Mouse (Mus musculus): ENCODE data around the gene Tmod3. TPM values are rescaled to one million over a fixed set of nuclear protein-coding genes. Genes with fewer than 3 reads are reported as not detected.
A peak's percentile ranks its signal among the peaks of the same experiment; 100 is the strongest.

The Tmod3 gene
- polyA plus RNA-seq, 1 experiment from 2014 or later = 85.5 TPM

GRCm38 (mm10) chr9:75571036-75571942 lies 11.8 kb upstream of the Tmod3 start:
- no peak overlapping the region for H3K27ac ChIP-seq
- no peaks in the 10 kb centered on the region for H3K9me3 ChIP-seq
- H3K27me3 ChIP-seq (ENCODE audit: poor library complexity, severe bottlenecking) = no peaks in the 10 kb centered on the region
- H3K36me3 ChIP-seq (replicated peaks) = peaks cover 37% of the 10 kb centered on the region
- no peak overlapping the region for H3K4me3 ChIP-seq
- H3K4me1 ChIP-seq = no peaks in the 10 kb centered on the region
- 93% methylated on average over 5 of the region's 5 CpGs for WGBS
- no peak for DNase-seq (ENCODE audit: extremely low spot score, low spot score)

GRCm38 (mm10) chr9:75568399-75568798 lies 8.9 kb upstream of the Tmod3 start:
- H3K36me3 ChIP-seq (replicated peaks) = peaks cover 9% of the 10 kb centered on the region
- no peak overlapping the region for H3K27ac ChIP-seq
- H3K9me3 ChIP-seq = no peaks in the 10 kb centered on the region
- H3K4me1 ChIP-seq = no peaks in the 10 kb centered on the region
- H3K27me3 ChIP-seq (ENCODE audit: poor library complexity, severe bottlenecking) = no peaks in the 10 kb centered on the region
- DNase-seq (ENCODE audit: extremely low spot score, low spot score) = no peak
- WGBS = 96% methylated on average over 6 of the region's 6 CpGs
- no peak overlapping the region for H3K4me3 ChIP-seq

- Histone ChIP-seq H3K36me3 (replicated peaks) (no peaks in the 10 kb centered on the region), H3K4me1 (no peaks in the 10 kb centered on the region), H3K27ac (no peak overlapping the region), H3K4me3 (no peak overlapping the region), H3K9me3 (no peaks in the 10 kb centered on the region), H3K27me3 (ENCODE audit: poor library complexity, severe bottlenecking) (no peaks in the 10 kb centered on the region)
- DNase-seq (ENCODE audit: extremely low spot score, low spot score) = no peak
- 86% methylated on average over 6 of the region's 6 CpGs for WGBS
Observed at GRCm38 (mm10) chr9:75564892-75565291, 5.4 kb upstream of the Tmod3 start.

GRCm38 (mm10) chr9:75563622-75564021 lies 4.2 kb upstream of the Tmod3 start:
- no peak overlapping the region for H3K27ac ChIP-seq
- H3K4me1 ChIP-seq = peaks cover 6% of the 10 kb centered on the region
- H3K36me3 ChIP-seq (replicated peaks) = no peaks in the 10 kb centered on the region
- no peaks in the 10 kb centered on the region for H3K27me3 ChIP-seq (ENCODE audit: poor library complexity, severe bottlenecking)
- no peak overlapping the region for H3K4me3 ChIP-seq
- 93% methylated on average over 6 of the region's 6 CpGs for WGBS
- no peak for DNase-seq (ENCODE audit: extremely low spot score, low spot score)
- no peaks in the 10 kb centered on the region for H3K9me3 ChIP-seq

GRCm38 (mm10) chr9:75563176-75563575 lies 3.7 kb upstream of the Tmod3 start:
- Histone ChIP-seq H3K4me1 (peaks cover 11% of the 10 kb centered on the region), H3K4me3 (no peak overlapping the region), H3K27me3 (ENCODE audit: poor library complexity, severe bottlenecking) (no peaks in the 10 kb centered on the region), H3K9me3 (no peaks in the 10 kb centered on the region), H3K27ac (no peak overlapping the region), H3K36me3 (replicated peaks) (no peaks in the 10 kb centered on the region)
- DNase-seq (ENCODE audit: extremely low spot score, low spot score) = no peak
- 58% methylated on average over 2 of the region's 2 CpGs for WGBS

GRCm38 (mm10) chr9:75561040-75561669 lies 1.7 kb upstream of the Tmod3 start:
- Histone ChIP-seq H3K4me1 (peaks cover 19% of the 10 kb centered on the region), H3K4me3 (no peak overlapping the region), H3K27ac (no peak overlapping the region), H3K9me3 (no peaks in the 10 kb centered on the region), H3K36me3 (replicated peaks) (no peaks in the 10 kb centered on the region), H3K27me3 (ENCODE audit: poor library complexity, severe bottlenecking) (no peaks in the 10 kb centered on the region)
- 89% methylated on average over 13 of the region's 13 CpGs for WGBS
- no peak for DNase-seq (ENCODE audit: extremely low spot score, low spot score)

- Histone ChIP-seq H3K4me1 (peaks cover 19% of the 10 kb centered on the region), H3K4me3 (no peak overlapping the region), H3K27ac (no peak overlapping the region), H3K36me3 (replicated peaks) (no peaks in the 10 kb centered on the region), H3K27me3 (ENCODE audit: poor library complexity, severe bottlenecking) (no peaks in the 10 kb centered on the region), H3K9me3 (no peaks in the 10 kb centered on the region)
- DNase-seq (ENCODE audit: extremely low spot score, low spot score) = no peak
Observed at GRCm38 (mm10) chr9:75560353-75560752, 896 bp upstream of the Tmod3 start.

- peak overlapping the region; percentile 89 for H3K27ac ChIP-seq
- peak overlapping the region; percentile 85 for H3K4me3 ChIP-seq
- WGBS = under 1% methylated on average over 47 of the region's 47 CpGs
- peaks cover 19% of the 10 kb centered on the region for H3K4me1 ChIP-seq
- H3K27me3 ChIP-seq (ENCODE audit: poor library complexity, severe bottlenecking) = no peaks in the 10 kb centered on the region
- H3K9me3 ChIP-seq = no peaks in the 10 kb centered on the region
- H3K36me3 ChIP-seq (replicated peaks) = no peaks in the 10 kb centered on the region
- no peak for DNase-seq (ENCODE audit: extremely low spot score, low spot score)
Observed at GRCm38 (mm10) chr9:75558812-75559511, 495 bp downstream of the Tmod3 start.

GRCm38 (mm10) chr9:75558360-75558759 lies 1.1 kb downstream of the Tmod3 start:
- Histone ChIP-seq H3K4me1 (peaks cover 19% of the 10 kb centered on the region), H3K9me3 (no peaks in the 10 kb centered on the region), H3K27me3 (ENCODE audit: poor library complexity, severe bottlenecking) (no peaks in the 10 kb centered on the region), H3K27ac (peak overlapping the region; percentile 89; the same call in 1 of the 2 replicates), H3K36me3 (replicated peaks) (no peaks in the 10 kb centered on the region), H3K4me3 (peak overlapping the region; percentile 85)
- DNase-seq (ENCODE audit: extremely low spot score, low spot score) = no peak
- 28% methylated on average over 3 of the region's 3 CpGs for WGBS

GRCm38 (mm10) chr9:75553719-75554118 lies 5.7 kb downstream of the Tmod3 start:
- 71% methylated on average over 4 of the region's 4 CpGs for WGBS
- H3K4me3 ChIP-seq = no peak overlapping the region
- no peaks in the 10 kb centered on the region for H3K27me3 ChIP-seq (ENCODE audit: poor library complexity, severe bottlenecking)
- H3K4me1 ChIP-seq = peaks cover 25% of the 10 kb centered on the region
- H3K27ac ChIP-seq = no peak overlapping the region
- H3K9me3 ChIP-seq = peaks cover 9% of the 10 kb centered on the region
- H3K36me3 ChIP-seq (replicated peaks) = no peaks in the 10 kb centered on the region; the same call in 1 of the 2 replicates
- no peak for DNase-seq (ENCODE audit: extremely low spot score, low spot score)

GRCm38 (mm10) chr9:75551342-75551741 lies 8.1 kb downstream of the Tmod3 start:
- H3K4me1 ChIP-seq = peaks cover 11% of the 10 kb centered on the region
- no peak overlapping the region for H3K27ac ChIP-seq
- peaks cover 9% of the 10 kb centered on the region for H3K9me3 ChIP-seq
- 56% methylated on average over 5 of the region's 5 CpGs for WGBS
- no peaks in the 10 kb centered on the region for H3K27me3 ChIP-seq (ENCODE audit: poor library complexity, severe bottlenecking)
- no peak overlapping the region for H3K4me3 ChIP-seq
- DNase-seq (ENCODE audit: extremely low spot score, low spot score) = no peak
- no peaks in the 10 kb centered on the region; the same call in 1 of the 2 replicates for H3K36me3 ChIP-seq (replicated peaks)

- no peaks in the 10 kb centered on the region for H3K27me3 ChIP-seq (ENCODE audit: poor library complexity, severe bottlenecking)
- peaks cover 11% of the 10 kb centered on the region for H3K4me1 ChIP-seq
- DNase-seq (ENCODE audit: extremely low spot score, low spot score) = no peak
- no peak overlapping the region for H3K4me3 ChIP-seq
- H3K27ac ChIP-seq = no peak overlapping the region
- no peaks in the 10 kb centered on the region; the same call in 1 of the 2 replicates for H3K36me3 ChIP-seq (replicated peaks)
- peaks cover 9% of the 10 kb centered on the region for H3K9me3 ChIP-seq
- 87% methylated on average over 8 of the region's 8 CpGs for WGBS
Observed at GRCm38 (mm10) chr9:75549010-75549409, 10.4 kb downstream of the Tmod3 start.
